15 mouse cellular contexts compared by ENCODE assay signal in the genomic region with DNA sequence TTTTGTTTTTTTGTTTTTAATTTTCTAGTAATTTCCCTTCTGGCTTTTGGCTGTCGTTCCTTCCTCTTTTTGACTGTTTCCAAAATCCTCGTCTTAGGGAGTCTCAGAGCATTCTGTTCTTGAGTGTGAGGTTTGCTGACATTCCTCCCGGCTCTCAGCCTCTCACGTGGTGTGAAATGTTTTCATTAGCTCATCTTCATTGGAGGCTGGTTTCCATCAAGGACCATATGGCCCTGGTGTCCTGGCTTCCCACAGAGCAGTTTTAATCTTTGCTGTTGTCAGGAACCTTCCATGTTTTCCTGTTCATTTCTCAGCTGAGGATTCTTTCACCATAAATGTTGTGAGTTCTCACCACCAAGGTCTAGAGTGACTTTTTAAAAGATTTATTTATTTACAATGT. TPM values are rescaled to one million over a fixed set of nuclear protein-coding genes. Genes with fewer than 3 reads are reported as not detected.
DNase-seq lines count a peak whose midpoint lies in the region; ATAC-seq and TF ChIP-seq lines count a peak whose summit lies in the region.
"Had no signal": no experiment of that assay in that cellular context is flagged by ENCODE, and none has a peak within 500 bp of the region (broad histone marks: within the 10 kb centered on the region; RNA-seq: fewer than 3 reads in every experiment).

No protein-coding gene starts in this region.

- WGBS in intestine, embryonic 14.5 days = 18% methylated on average over 4 of the region's 4 CpGs
- 56% methylated on average over 4 of the region's 4 CpGs for WGBS in intestine, postnatal 0 days

- 0 out of 2 replicates have a peak, but pooled peaks have one; percentile 45 for ATAC-seq in intestine, embryonic 14.5 days (replicated peaks; ENCODE audit: low FRiP score, low TSS enrichment, low read depth)
- no peak for ATAC-seq in intestine, postnatal 0 days
- ATAC-seq in granulocyte monocyte progenitor cell, adult 5-6 weeks (replicated peaks; ENCODE audit: poor library complexity, severe bottlenecking) = 0 out of 2 replicates have a peak, but pooled peaks have one; percentile 7

- TF ChIP-seq CTCF in intestine, postnatal 0 days (IDR thresholded peaks at IDR 0.05; ENCODE audit: low read depth) = no peak

- H3K36me3 ChIP-seq in intestine, embryonic 14.5 days (ENCODE audit: control insufficient read depth, insufficient read depth, low read length) = 0 out of 2 replicates have a peak, but pooled peaks cover 7% of the 10 kb centered on the region
- 0 out of 2 replicates have a peak, but pooled peaks cover 8% of the 10 kb centered on the region for H3K36me3 ChIP-seq in intestine, postnatal 0 days (ENCODE audit: control insufficient read depth, insufficient read depth)
- H3K36me3 ChIP-seq: hindbrain, embryonic 13.5 days; midbrain, embryonic 12.5 days had no signal

- H3K27ac ChIP-seq in intestine, embryonic 14.5 days (ENCODE audit: low read depth) = peak overlapping the region; percentile 55
- no peak overlapping the region for H3K27ac ChIP-seq in intestine, postnatal 0 days (ENCODE audit: low read depth, low read length)
- H3K27ac ChIP-seq: forebrain, embryonic 10.5 days; hindbrain, embryonic 13.5 days; midbrain, embryonic 12.5 days had no signal

- no peaks in the 10 kb centered on the region for H3K27me3 ChIP-seq in intestine, embryonic 14.5 days (replicated peaks; ENCODE audit: control insufficient read depth, insufficient read depth, low read length)
- H3K27me3 ChIP-seq in intestine, postnatal 0 days (replicated peaks; ENCODE audit: control insufficient read depth, insufficient read depth, low read length) = no peaks in the 10 kb centered on the region
- H3K27me3 ChIP-seq: hindbrain, embryonic 13.5 days; midbrain, embryonic 12.5 days had no signal

- H3K4me2 ChIP-seq in intestine, embryonic 14.5 days (ENCODE audit: low read length) = no peak overlapping the region
- H3K4me2 ChIP-seq in intestine, postnatal 0 days (replicated peaks; ENCODE audit: low read depth) = no peak overlapping the region
- H3K4me2 ChIP-seq: heart, embryonic 11.5 days; hindbrain, embryonic 13.5 days; liver, embryonic 11.5 days; midbrain, embryonic 12.5 days had no signal

- DNase-seq in intestine, embryonic 14.5 days (ENCODE audit: low spot score) = no peak
- DNase-seq in brain, adult 2 months (ENCODE audit: low read depth, low spot score) = peak; percentile 90
- DNase-seq in cerebellum, adult 18-20 months = peak; percentile 65 to 73
- DNase-seq in thymus, postnatal 10 days (ENCODE audit: low spot score in 2 of 2) = no peak
- no peak for DNase-seq in frontal cortex, postnatal 10 days (ENCODE audit: low spot score in 2 of 2)
- DNase-seq: lung, postnatal 14 days; right cerebral cortex, postnatal 25 days; thymus, postnatal 14 days had no signal

- no peaks in the 10 kb centered on the region for H3K9me3 ChIP-seq in intestine, embryonic 14.5 days (ENCODE audit: control insufficient read depth, low read length)
- no peaks in the 10 kb centered on the region for H3K9me3 ChIP-seq in intestine, postnatal 0 days (ENCODE audit: control insufficient read depth)
- H3K9me3 ChIP-seq: forebrain, embryonic 10.5 days; hindbrain, embryonic 13.5 days; midbrain, embryonic 12.5 days had no signal

- H3K4me3 ChIP-seq in intestine, embryonic 14.5 days (ENCODE audit: low read depth, low read length) = no peak overlapping the region
- no peak overlapping the region for H3K4me3 ChIP-seq in intestine, postnatal 0 days (ENCODE audit: low read depth, low read length)
- H3K4me3 ChIP-seq: forebrain, embryonic 10.5 days; hindbrain, embryonic 13.5 days; midbrain, embryonic 12.5 days had no signal

- no peak overlapping the region for H3K9ac ChIP-seq in intestine, embryonic 14.5 days (ENCODE audit: low read length)
- no peak overlapping the region for H3K9ac ChIP-seq in intestine, postnatal 0 days (ENCODE audit: low read depth, low read length)
- H3K9ac ChIP-seq: hindbrain, embryonic 13.5 days; midbrain, embryonic 12.5 days had no signal

- peaks cover 49% of the 10 kb centered on the region for H3K4me1 ChIP-seq in intestine, embryonic 14.5 days (replicated peaks; ENCODE audit: control insufficient read depth, insufficient read depth, low read length)
- peaks cover 6% of the 10 kb centered on the region; the same call in 1 of the 2 replicates for H3K4me1 ChIP-seq in intestine, postnatal 0 days (replicated peaks; ENCODE audit: control insufficient read depth, insufficient read depth, low read length)

RNA-seq across cellular contexts. Expression of a gene that starts 50.1 kb away (rescaled TPM):
- 23.7 and 41.4 TPM in 2 replicates for polyA plus RNA-seq in intestine, embryonic 14.5 days (2014; fragmentation: Nextera tagmentation; extraction: Ambion mirVana)
- polyA plus RNA-seq in intestine, postnatal 0 days (2015; fragmentation: Nextera tagmentation; extraction: Ambion mirVana) = 23.5 and 23.6 TPM in 2 replicates
- total RNA-seq in granulocyte monocyte progenitor cell, adult 5-6 weeks (2014; fragmentation: Nextera tagmentation) = 8.1 and 19.6 TPM in 2 replicates
- total RNA-seq in granulocyte monocyte progenitor cell, adult 5-6 weeks (2017) = 9.2 and 13.4 TPM in 2 replicates

Comparison
In these comparisons a context has a peak if more than half of its experiments do, and no peak if none do; other contexts are left out.
1. DNase-seq: peak in brain, adult 2 months (single experiment) and cerebellum, adult 18-20 months (2 of 2); none in intestine, embryonic 14.5 days (single experiment), thymus, postnatal 10 days (0 of 2) and frontal cortex, postnatal 10 days (0 of 2).